Mouse (Mus musculus) bone marrow macrophage, adult 2 months (primary cell): ENCODE measurements around the gene Adat3. TPM values are rescaled to one million over a fixed set of nuclear protein-coding genes. Genes with fewer than 3 reads are reported as not detected.
"Not testable (repeated sequence)": the region's sequence is repeated elsewhere in the genome, so short reads cannot be mapped to it uniquely, and the experiment has no call there.

Source experiments
- H3K27ac ChIP-seq: 2 replicates; pipeline ENCODE4 v1.5.1; 2012; ENCODE audit warnings: low read depth, low read length; ENCODE audit not compliant: insufficient read depth
- H3K4me1 ChIP-seq: 2 replicates; pipeline ENCODE4 v1.6.1; 2012; ENCODE audit warnings: low read length; ENCODE audit not compliant: control insufficient read depth, insufficient read depth
- H3K4me3 ChIP-seq: 2 replicates; pipeline ENCODE4 v1.5.1; 2012; ENCODE audit warnings: mild to moderate bottlenecking, low read length, moderate library complexity; ENCODE audit not compliant: insufficient read depth
- CTCF ChIP-seq: IDR thresholded peaks from 2 replicates; pipeline ENCODE4 v1.5.1; 2012; ENCODE audit warnings: low read depth, mild to moderate bottlenecking, low read length, moderate library complexity
- POLR2A ChIP-seq: IDR thresholded peaks from 2 replicates; pipeline ENCODE4 v1.6.1; 2012; ENCODE audit warnings: mild to moderate bottlenecking, low read depth, low read length, borderline replicate concordance
- polyA plus RNA-seq: library from polyadenylated mRNA; stranded (reverse); fragments of >200 nt; gene quantifications from 2 replicates; pipeline ENCODE4 v1.2.4, GENCODE M21; 2012; ENCODE audit not compliant: missing spikeins, insufficient read depth, insufficient read length

Adat3 gene
- polyA plus RNA-seq, 1 experiment = 3.2 TPM

DNA sequence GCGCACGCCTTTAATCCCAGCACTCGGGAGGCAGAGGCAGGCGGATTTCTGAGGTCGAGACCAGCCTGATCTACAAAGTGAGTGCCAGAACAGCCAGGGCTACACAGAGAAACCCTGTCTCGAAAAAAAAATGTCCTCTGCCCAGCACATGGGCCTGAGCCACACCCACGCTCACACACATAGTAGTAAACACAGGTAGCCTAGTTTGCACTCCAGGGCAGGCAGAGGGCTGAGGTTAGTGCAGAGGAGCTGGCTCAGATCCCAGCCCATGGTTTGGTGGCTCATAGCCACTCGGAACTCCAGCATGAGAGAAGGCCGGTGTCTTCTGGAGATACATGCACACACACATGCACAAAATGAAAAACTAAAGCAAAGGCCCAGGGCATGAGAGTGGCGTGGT, 44.3 kb downstream of the Adat3 start:
- H3K4me3 ChIP-seq = no peak overlapping the region
- TF ChIP-seq POLR2A = no peak
- TF ChIP-seq CTCF = no peak
- H3K4me1 ChIP-seq = no peaks in the 10 kb centered on the region
- H3K27ac ChIP-seq = no peak overlapping the region

DNA sequence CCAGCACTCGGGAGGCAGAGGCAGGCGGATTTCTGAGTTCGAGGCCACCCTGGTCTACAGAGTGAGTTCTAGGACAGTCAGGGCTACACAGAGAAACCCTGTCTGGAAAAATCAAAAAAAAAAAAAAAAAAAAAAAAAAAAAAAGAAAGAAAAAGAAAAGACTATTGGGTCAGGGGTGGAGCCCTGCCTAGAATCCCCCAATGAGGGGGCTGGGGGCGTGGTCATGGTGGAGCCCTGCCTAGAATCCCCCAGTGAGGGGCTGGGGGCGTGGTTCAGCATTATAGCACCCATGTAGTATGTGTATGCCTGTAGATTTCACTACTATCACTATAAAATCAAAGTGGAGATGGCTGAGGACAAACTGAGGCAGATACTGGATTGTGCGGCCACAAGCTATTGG, 47.2 kb downstream of the Adat3 start:
- H3K4me1 ChIP-seq, H3K4me3 ChIP-seq, H3K27ac ChIP-seq: not testable (repeated sequence)

DNA sequence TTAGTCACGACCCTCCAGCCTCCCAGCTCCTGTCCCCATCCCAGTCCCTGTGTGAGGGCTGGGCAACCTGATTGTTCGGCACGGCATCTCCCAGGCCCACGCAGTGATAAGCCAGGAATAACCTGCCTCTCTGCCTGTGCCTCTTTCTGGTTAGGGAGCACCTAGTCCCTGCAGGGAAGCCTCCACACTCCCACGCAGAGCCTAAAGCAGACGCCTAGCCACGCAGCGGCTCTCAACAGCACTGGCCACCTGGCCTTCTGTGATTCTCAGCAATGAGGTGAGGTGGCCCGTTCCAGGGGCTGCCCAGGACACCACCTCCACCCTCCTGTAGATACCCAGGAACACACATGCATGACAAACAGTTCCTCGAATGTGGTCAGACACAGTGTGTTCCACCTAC, 47.7 kb downstream of the Adat3 start:
- TF ChIP-seq CTCF = no peak
- no peak for TF ChIP-seq POLR2A
- Histone ChIP-seq H3K27ac (no peak overlapping the region), H3K4me3 (no peak overlapping the region), H3K4me1 (peaks cover 8% of the 10 kb centered on the region)

DNA sequence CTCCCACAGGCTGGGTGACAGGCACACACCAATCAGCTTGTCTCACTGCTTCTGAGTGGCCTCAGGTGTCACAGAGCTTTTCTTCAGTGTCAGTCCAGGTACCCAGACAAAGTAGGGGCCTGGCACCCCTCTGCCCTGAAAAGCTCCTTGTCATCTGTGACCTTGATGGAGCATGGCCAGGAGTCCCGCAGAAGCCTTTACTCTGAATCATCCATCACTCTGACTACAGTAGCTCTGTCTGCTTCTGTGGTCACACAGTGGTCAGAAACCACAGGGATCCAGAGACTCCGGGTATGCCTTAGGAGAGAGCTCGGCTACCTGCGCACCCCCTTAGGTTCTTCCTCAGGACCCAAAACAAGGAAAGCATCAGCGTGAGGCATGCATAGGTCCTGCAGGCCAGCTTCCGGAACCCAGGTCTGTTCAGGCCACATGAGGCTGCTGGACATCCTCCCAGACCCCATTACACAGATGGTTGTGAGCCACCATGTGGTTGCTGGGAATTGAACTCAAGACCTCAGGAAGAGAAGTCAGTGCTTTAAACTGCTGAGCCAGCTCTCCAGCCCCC, 50.6 kb downstream of the Adat3 start:
- Histone ChIP-seq H3K4me3 (no peak overlapping the region), H3K27ac (no peak overlapping the region), H3K4me1 (peaks cover 21% of the 10 kb centered on the region)
- no peak for TF ChIP-seq CTCF
- TF ChIP-seq POLR2A = no peak

DNA sequence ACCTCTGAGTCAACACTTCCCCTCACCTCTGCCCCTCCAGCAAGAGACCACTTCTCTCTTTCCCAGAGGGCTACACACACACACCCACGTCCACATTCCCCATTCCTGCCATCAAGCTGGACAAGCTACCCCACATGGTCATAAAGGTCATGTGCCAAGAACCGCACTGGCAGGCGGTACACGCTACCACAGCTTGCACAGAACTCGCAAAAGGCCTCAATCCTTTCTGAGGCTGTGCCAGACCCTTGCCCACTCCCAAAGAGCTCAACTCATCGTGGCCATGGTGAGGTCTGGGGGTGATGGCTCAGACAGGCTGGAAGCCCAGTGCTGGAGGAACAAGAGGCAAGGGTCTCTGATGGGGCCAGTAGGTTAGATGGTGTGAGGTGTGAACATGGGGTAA, 52.2 kb downstream of the Adat3 start:
- Histone ChIP-seq H3K4me3 (no peak overlapping the region), H3K4me1 (peaks cover 28% of the 10 kb centered on the region)
- no peak for TF ChIP-seq POLR2A
- no peak for TF ChIP-seq CTCF

DNA sequence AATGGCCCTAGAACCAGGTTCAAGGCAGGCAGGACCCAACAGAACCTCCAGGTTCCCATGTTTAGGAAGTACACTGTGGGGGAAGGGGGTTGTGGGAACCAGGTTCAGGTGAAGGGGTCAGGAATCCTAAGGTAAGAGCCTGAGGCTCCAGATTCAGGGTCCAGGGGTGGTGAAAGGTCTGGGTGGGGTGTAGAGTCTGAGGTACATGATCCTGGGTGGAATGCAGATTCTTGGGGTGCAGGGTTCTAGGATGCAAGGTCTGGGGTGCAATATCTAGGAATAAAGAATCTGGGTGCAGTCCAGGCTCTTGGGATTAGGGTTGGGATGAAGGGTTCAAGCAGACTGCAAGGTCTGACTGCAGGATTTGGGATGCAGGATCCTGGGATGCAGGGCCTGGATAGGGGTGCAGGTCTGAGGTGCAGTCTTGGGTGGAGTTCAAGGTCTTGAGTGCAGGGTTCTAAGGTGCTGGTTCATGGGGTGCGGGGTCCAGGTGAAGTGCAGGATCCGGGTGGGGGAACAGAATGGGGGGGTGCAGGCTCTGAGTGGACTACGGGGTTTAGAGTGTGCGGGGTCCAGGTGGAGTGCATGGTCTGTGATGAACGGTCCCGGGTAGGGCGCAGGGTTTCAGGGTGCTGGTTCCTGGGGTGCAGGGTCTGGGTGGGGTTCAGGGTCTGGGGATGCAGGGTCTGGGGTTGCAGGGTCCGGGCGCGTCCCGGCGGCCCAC, 52.9 kb downstream of the Adat3 start:
- Histone ChIP-seq H3K27ac (no peak overlapping the region), H3K4me1 (peaks cover 28% of the 10 kb centered on the region), H3K4me3 (peak overlapping the region; percentile 76)
- TF ChIP-seq CTCF (no peak), POLR2A (no peak)

More for the DNA sequence above, 52.2 kb downstream of the Adat3 start:
- H3K27ac ChIP-seq = no peak overlapping the region

DNA sequence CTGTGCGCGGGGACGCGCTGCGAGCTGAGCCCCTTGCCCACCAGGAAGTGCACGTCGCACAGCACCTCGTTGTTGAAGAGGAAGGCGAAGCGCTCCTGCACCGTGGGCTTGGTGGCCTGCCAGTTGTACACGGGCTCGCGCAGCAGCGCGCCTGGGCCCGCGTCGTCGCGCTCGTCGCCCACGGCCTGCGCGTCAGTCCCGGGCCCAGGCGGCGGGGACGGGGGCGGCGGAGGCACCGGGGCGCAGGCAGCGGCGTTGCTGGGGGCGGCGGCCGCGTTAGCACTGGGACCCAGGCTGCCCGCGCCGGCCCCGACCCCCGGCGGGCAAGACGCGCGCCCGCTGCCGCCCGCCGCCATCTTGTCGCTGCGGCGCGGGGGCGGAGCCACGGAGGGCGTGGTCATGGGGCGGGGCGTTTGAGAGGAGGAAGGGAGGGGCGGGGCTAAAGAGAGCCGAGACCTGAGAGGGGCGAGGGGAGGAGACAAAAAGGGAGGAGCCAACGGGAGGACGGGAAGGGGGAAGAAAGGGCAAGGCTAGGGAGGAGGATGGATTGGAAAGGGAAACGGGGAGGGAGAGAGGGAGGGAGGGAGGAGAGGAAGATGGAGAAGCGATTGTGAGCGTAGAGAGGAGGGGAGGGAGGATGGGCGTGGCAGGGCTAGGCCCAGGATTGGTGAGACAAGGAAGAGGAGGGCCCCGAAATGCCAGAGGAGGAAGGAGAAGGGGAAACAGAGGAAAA, 53.6 kb downstream of the Adat3 start:
- peak overlapping the region; percentile 76 for H3K4me3 ChIP-seq
- H3K27ac ChIP-seq = peak overlapping the region; percentile 40
- H3K4me1 ChIP-seq = peaks cover 28% of the 10 kb centered on the region
- TF ChIP-seq POLR2A = peak; percentile 72; the same call in 1 of the 2 replicates
- no peak for TF ChIP-seq CTCF

DNA sequence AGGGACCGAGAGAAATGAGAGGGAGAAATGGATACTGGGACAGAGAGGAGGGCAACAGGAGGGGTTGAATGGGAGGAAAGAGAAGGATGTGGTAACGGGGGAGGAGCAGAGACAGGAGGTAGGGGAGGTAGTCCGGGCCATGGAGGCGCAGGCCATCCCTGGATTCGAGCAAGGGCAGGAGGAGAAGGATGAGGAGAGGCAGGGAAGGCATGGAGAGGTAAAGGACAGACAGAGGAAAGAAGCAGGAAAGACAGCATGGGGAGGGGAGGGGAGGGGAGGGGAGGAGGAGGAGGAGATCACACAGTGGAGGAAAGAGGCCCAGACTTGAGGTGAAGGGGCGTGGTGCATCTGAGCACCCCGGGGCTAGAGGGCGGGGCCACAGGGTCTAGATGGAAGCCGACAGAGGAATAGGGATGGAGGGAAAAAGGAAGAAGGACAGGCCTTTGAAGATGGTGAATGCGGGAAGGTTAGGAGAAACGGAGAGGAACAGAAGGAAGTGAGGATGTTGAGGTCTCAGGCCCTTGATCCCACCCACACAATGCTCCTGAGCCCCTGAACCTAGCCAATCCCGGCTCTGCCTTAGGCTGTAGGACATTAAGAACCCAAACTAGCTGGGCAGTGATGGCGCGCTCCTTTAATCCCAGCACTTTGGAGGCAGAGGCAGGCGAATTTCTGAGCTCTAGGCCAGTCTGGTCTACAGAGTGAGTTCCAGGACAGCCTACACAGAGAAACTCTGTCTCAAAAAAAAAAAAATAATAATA, 54.4 kb downstream of the Adat3 start, which contains the start of gene Btbd2:
TSS of gene Btbd2 (minus strand) at position 209 of the 761 bp plus-strand sequence.
- H3K27ac ChIP-seq = peak within 1 kb of the TSS; percentile 62
- peaks cover 28% of the 10 kb centered on the region for H3K4me1 ChIP-seq
- TF ChIP-seq CTCF (no peak), POLR2A (no peak)
- H3K4me3 ChIP-seq = peak within 1 kb of the TSS; percentile 76

Other genes starting within 250 kb of the Adat3 start
- gene Plk5, start 246.4 kb upstream of the Adat3 start, polyA plus RNA-seq = not detected in 2 replicates
- 5.8 and 8.3 TPM in 2 replicates for gene Mex3d, start 215.2 kb upstream of the Adat3 start, polyA plus RNA-seq
- 55.6 and 58.2 TPM in 2 replicates for gene Mbd3, start 203.3 kb upstream of the Adat3 start, polyA plus RNA-seq
- gene Uqcr11, start 196.1 kb upstream of the Adat3 start, polyA plus RNA-seq = 175 and 193 TPM in 2 replicates
- 25.5 and 27.4 TPM in 2 replicates for gene Tcf3, start 169.2 kb upstream of the Adat3 start, polyA plus RNA-seq
- gene Onecut3, start 108.0 kb upstream of the Adat3 start, polyA plus RNA-seq = not detected in 2 replicates
- not detected in 2 replicates for gene Atp8b3, start 63.8 kb upstream of the Adat3 start, polyA plus RNA-seq
- gene Rexo1, start 41.3 kb upstream of the Adat3 start, polyA plus RNA-seq = 28.9 and 29.8 TPM in 2 replicates
- 7.7 and 9.3 TPM in 2 replicates for gene Klf16, start 25.6 kb upstream of the Adat3 start, polyA plus RNA-seq
- 63.2 and 67.3 TPM in 2 replicates for gene Abhd17a, start 12.5 kb upstream of the Adat3 start, polyA plus RNA-seq
- 29.3 and 35.4 TPM in 2 replicates for gene Scamp4, start within 50 bp of the Adat3 start, polyA plus RNA-seq
- 1.1 and 2.1 TPM in 2 replicates for gene Gm49322, start 3.1 kb downstream of the Adat3 start, polyA plus RNA-seq
- 87.3 and 98.4 TPM in 2 replicates for gene Csnk1g2, start 20.0 kb downstream of the Adat3 start, polyA plus RNA-seq
- 20.9 and 22.7 TPM in 2 replicates for gene Btbd2, start 54.2 kb downstream of the Adat3 start, polyA plus RNA-seq
- gene Mknk2, start 75.2 kb downstream of the Adat3 start, polyA plus RNA-seq = 107 and 117 TPM in 2 replicates
- gene Mob3a, start 99.1 kb downstream of the Adat3 start, polyA plus RNA-seq = 53.3 and 53.8 TPM in 2 replicates
- 11.0 and 25.2 TPM in 2 replicates for gene Izumo4, start 99.3 kb downstream of the Adat3 start, polyA plus RNA-seq
- gene Ap3d1, start 139.4 kb downstream of the Adat3 start, polyA plus RNA-seq = 121 and 129 TPM in 2 replicates
- 20.9 and 22.1 TPM in 2 replicates for gene Dot1l, start 152.3 kb downstream of the Adat3 start, polyA plus RNA-seq
- gene Sf3a2, start 195.3 kb downstream of the Adat3 start, polyA plus RNA-seq = 38.5 and 51.4 TPM in 2 replicates
- gene Plekhj1, start 195.7 kb downstream of the Adat3 start, polyA plus RNA-seq = 117 and 122 TPM in 2 replicates
- not detected in 2 replicates for gene Amh, start 202.4 kb downstream of the Adat3 start, polyA plus RNA-seq
- not detected in 2 replicates for gene Jsrp1, start 210.6 kb downstream of the Adat3 start, polyA plus RNA-seq
- gene Oaz1, start 223.8 kb downstream of the Adat3 start, polyA plus RNA-seq = 823 and 921 TPM in 2 replicates
- not detected in 2 replicates for gene Lingo3, start 241.2 kb downstream of the Adat3 start, polyA plus RNA-seq